Mouse (Mus musculus) lung, postnatal 0 days (tissue): ENCODE measurements at regions not wholly inside any gene's neighbourhood (a gene's known extent, or its start where the extent isn't known, plus 50 kb on each side); places are given as distances from the start of the nearest gene placed in this dataset.

Experiments used
- CTCF ChIP-seq: IDR thresholded peaks from 2 replicates; pipeline ENCODE4 v1.5.1; 2016; ENCODE audit warnings: antibody characterized with exemption, mild to moderate bottlenecking
- EP300 ChIP-seq: IDR thresholded peaks from 2 replicates; pipeline ENCODE4 v1.6.1; 2016; ENCODE audit warnings: antibody characterized with exemption, mild to moderate bottlenecking, control low read depth

DNA sequence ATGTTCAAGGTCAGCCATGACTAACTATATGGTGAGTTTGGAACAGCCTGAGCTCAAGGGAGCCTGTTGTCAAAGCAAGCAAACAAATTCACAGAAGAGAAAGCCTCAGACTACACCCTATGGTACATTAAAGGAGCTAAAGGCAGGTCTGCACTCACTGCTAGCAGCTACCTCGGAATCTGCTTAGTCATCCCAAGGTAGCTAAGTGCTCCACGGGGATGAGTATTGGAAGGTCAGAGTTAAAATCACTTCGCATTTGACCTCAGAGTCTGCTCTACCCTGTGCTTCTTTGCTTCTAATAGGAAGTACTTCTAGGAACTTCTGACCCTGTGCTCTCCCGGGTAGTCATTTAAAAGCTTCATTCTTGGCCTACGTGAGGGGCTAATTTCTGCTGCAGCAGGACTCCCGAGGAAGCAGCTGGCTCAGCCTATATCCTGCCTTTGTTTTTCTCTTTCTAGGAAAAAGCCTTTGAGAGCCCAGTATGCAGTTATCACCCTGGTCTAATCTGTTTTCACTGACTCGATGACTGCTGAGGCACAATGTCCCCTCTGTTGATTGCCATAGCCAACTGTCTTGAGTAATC is 236.6 kb upstream of the Tprg start:
- no peak for TF ChIP-seq CTCF
- TF ChIP-seq EP300 = peak; percentile 90
